In the genomic region with DNA sequence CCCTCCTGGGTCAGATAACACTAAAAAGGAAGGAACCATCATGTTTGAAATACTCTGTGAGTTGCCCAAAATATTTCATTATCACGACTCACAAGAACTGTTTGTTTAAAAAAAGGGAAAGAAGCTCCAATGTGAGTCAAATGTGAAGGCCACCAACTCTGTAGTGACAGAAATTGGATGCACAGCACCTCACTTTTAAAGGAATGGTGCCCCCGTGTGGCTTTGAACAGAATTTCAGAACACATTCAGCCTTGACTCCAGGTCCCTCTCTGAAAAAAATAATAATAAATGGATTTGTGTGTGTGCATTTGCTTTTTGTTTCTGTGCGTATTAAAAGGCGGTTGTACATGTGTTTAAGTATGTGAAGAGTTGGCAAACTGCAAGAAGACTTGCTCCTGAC, we compare ENCODE assay signal across 8 mouse cellular contexts.
A peak's percentile ranks its signal among the peaks of the same experiment; 100 is the strongest.
DNase-seq lines count a peak whose midpoint lies in the region; ATAC-seq and TF ChIP-seq lines count a peak whose summit lies in the region.

No protein-coding gene starts in this region.

- no peak for TF ChIP-seq POLR2A in liver, adult 2 months (IDR thresholded peaks at IDR 0.05; ENCODE audit: extremely low read depth, insufficient read depth, low read length)

- ATAC-seq in liver, embryonic 11.5 days (replicated peaks; ENCODE audit: low FRiP score), result no peak
- peak; percentile 69 for ATAC-seq in activated CD4-positive, CD25-positive, alpha-beta regulatory T cell, adult 4 months
- ATAC-seq in heart, postnatal 0 days (ENCODE audit: insufficient read depth, low read depth), result no peak

- no peak for TF ChIP-seq EP300 in heart, postnatal 0 days (IDR thresholded peaks at IDR 0.05; ENCODE audit: low read depth)

- H3K4me3 ChIP-seq in liver, adult 2 months (ENCODE audit: insufficient read depth, low read depth, low read length), result no peak overlapping the region
- H3K4me3 ChIP-seq in liver, embryonic 11.5 days (ENCODE audit: low read depth, low read length), result no peak overlapping the region
- H3K4me3 ChIP-seq in heart, postnatal 0 days (ENCODE audit: low read depth, low read length), result no peak overlapping the region

- DNase-seq in liver, adult 2 months (ENCODE audit: extremely low read depth, low read depth, low spot score), result peak; percentile 84
- no peak for DNase-seq in liver, embryonic 11.5 days (ENCODE audit: low spot score)
- peak; percentile 75 for DNase-seq in embryo, embryonic 10 days (ENCODE audit: low spot score)
- DNase-seq in heart, postnatal 0 days (ENCODE audit: low spot score), result peak; percentile 79
- DNase-seq in layer of hippocampus, adult 9-11 months, result peak; percentile 58
- peak; percentile 38 to 74 for DNase-seq in lung, postnatal 4 days
- peak; percentile 20 to 69 for DNase-seq in spleen, postnatal 10 days (ENCODE audit: low spot score in 2 of 2)

- peak overlapping the region; percentile 53; the same call in 1 of the 2 replicates for H3K27ac ChIP-seq in liver, adult 2 months (replicated peaks; ENCODE audit: insufficient read depth, low read depth, low read length)
- H3K27ac ChIP-seq in liver, embryonic 11.5 days (ENCODE audit: low read depth, low read length), result no peak overlapping the region
- H3K27ac ChIP-seq in heart, postnatal 0 days (ENCODE audit: low read depth), result no peak overlapping the region

- no peaks in the 10 kb centered on the region for H3K9me3 ChIP-seq in liver, embryonic 11.5 days (ENCODE audit: control insufficient read depth, low read length)
- no peaks in the 10 kb centered on the region for H3K9me3 ChIP-seq in heart, postnatal 0 days (replicated peaks; ENCODE audit: control insufficient read depth, low read length)

- no peak overlapping the region for H3K4me2 ChIP-seq in liver, embryonic 11.5 days
- no peak overlapping the region for H3K4me2 ChIP-seq in heart, postnatal 0 days (ENCODE audit: low read depth, low read length)

- H3K4me1 ChIP-seq in liver, adult 2 months (ENCODE audit: control insufficient read depth, insufficient read depth, low read length), result peaks cover 19% of the 10 kb centered on the region
- H3K4me1 ChIP-seq in liver, embryonic 11.5 days (replicated peaks; ENCODE audit: control insufficient read depth, insufficient read depth, low read length), result no peaks in the 10 kb centered on the region
- H3K4me1 ChIP-seq in heart, postnatal 0 days (ENCODE audit: control insufficient read depth, insufficient read depth), result peaks cover 5% of the 10 kb centered on the region; the same call in 1 of the 2 replicates

- H3K36me3 ChIP-seq in liver, adult 2 months (ENCODE audit: control insufficient read depth, insufficient read depth, low read length), result no peaks in the 10 kb centered on the region
- H3K36me3 ChIP-seq in liver, embryonic 11.5 days (ENCODE audit: control insufficient read depth, insufficient read depth, low read length), result no peaks in the 10 kb centered on the region
- H3K36me3 ChIP-seq in heart, postnatal 0 days (replicated peaks; ENCODE audit: control insufficient read depth, insufficient read depth, low read length), result no peaks in the 10 kb centered on the region

- 16% methylated on average over 4 of the region's 4 CpGs for WGBS in liver, adult 2 months
- 14% methylated on average over 4 of the region's 4 CpGs for WGBS in liver, embryonic 11.5 days
- 16% methylated on average over 4 of the region's 4 CpGs for WGBS in heart, postnatal 0 days

- H3K79me2 ChIP-seq in liver, adult 2 months (ENCODE audit: control insufficient read depth, insufficient read depth, low read length), result no peaks in the 10 kb centered on the region

- H3K9ac ChIP-seq in liver, adult 2 months (ENCODE audit: low read depth, low read length), result no peak overlapping the region
- no peak overlapping the region for H3K9ac ChIP-seq in liver, embryonic 11.5 days (ENCODE audit: low read depth, low read length)
- no peak overlapping the region for H3K9ac ChIP-seq in heart, postnatal 0 days (replicated peaks; ENCODE audit: low read depth, low read length)

- TF ChIP-seq CTCF in liver, adult 2 months (IDR thresholded peaks at IDR 0.05; ENCODE audit: low read depth, low read length), result peak; percentile 36; the same call in 1 of the 2 replicates
- TF ChIP-seq CTCF in heart, postnatal 0 days (IDR thresholded peaks at IDR 0.05; ENCODE audit: low read depth), result peak; percentile 75

- H3K27me3 ChIP-seq in liver, adult 2 months (ENCODE audit: control insufficient read depth, insufficient read depth, low read length), result no peaks in the 10 kb centered on the region
- 0 out of 2 replicates have a peak, but pooled peaks cover 2% of the 10 kb centered on the region for H3K27me3 ChIP-seq in liver, embryonic 11.5 days (replicated peaks; ENCODE audit: control insufficient read depth, insufficient read depth, low read length)
- no peaks in the 10 kb centered on the region for H3K27me3 ChIP-seq in heart, postnatal 0 days (ENCODE audit: control insufficient read depth, insufficient read depth, low read length)
